Mouse (Mus musculus) monocyte, adult 59 days (primary cell): ENCODE data around the gene AB124611. TPM values are rescaled to one million over a fixed set of nuclear protein-coding genes. Genes with fewer than 3 reads are reported as not detected.

Experiments used
- total RNA-seq, 2 experiments: library from RNA; stranded (reverse); gene quantifications; one replicate each; pipeline ENCODE4 v1.2.4; 2023

AB124611 gene
- 100 to 1,000 TPM; 254 to 282 TPM for total RNA-seq

DNA sequence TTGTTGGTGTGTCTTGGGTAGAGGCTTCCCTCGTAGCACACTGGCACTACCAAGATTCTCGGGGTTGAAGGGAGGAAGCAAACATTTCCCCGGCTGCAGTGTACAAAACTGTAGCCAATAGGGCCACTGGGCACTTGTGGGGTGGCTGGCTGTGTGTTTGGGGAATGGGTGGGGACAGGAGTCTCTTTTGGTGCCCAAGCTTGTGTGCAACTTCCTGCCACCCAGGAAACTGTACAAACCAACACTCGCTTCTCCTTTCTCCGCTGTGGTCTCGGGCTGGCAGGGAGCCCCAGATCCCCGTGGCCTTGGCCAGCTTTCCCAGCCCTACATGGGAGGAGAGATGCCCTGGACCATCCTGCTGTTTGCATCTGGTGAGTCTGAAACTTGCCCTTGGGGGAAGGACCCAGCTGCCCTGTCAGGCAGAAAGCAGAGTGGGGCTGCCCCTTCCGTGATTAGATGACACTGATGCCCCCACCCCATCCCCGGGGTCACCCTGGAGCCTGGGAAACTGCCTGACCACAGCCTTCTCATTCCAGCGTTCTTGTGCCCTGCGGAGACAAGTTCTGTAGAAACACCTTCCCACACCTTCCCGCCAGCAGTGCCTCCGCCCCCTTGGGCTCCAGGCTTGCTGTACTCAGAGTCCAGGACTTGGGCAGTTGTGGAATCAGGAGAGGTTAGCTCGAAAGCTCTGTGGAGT, at the start of gene AB124611:
AB124611 (plus strand) TSS at position 240 of the 697 bp plus-strand sequence.

DNA sequence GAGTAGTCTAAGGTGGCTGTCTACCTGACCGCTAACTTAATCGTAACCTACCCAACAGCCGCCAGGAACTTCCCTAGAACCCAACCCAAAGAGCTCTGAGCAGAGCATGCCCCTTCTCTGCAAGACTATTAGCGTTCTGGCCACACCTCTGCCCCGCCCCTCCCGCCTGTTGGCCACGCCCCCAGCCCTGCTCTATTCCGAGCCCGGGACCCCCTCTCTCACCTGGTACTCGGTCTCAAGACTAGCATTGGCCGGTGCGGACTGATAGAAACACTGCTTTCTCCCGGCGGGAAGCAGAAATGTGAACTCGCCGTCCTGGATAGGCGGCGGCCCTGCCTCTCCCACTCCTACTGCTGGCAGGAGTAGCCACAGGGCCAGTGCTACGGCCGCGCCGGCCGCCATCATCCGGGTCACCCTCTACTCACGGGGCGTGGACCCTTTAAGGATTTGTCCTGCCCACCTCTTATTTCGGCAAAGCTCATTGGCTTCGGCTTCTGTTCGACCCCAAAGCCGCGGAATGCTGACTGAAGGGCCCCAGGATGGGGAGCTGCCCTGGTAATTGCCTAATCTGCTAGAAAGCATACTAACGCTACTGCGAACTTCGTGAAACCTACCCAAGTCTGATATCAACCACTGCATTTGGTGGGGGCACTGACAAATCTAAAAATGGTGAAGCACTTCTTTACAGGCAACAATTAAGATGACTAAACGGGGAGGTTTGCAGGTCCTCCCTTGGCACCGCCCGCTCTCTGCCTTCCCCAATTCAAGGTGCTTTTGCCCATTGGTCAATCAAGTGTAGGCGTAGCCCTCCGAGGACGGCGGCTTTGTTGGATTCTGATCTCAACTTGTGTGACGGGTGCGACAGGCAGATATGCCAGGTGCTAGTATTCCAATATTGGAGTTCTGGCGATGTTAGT, 15.9 kb upstream of the AB124611 start, which contains the start of gene Tmed1:
Tmed1 (minus strand) TSS at position 481 of the 917 bp plus-strand sequence.

DNA sequence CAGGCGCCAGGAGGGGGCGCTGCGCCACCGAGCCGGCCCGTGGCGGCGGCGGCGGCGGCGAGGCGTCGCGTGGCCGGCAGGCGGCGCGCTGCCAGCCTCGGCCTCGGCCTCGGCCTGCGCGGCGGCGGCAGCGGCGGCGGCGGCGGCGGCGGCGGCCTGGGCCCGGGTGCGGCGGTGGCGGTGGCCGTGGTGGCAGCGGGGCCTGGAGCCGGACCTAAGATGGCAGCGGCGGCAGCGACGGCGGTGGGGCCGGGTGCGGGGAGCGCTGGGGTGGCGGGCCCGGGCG, 20.8 kb downstream of the AB124611 start, which contains the start of gene Carm1:
Carm1 (plus strand) TSS at position 106 of the 286 bp plus-strand sequence.

GRCm38 (mm10) chr9:21592703-21593121, 66.7 kb downstream of the AB124611 start, which contains the start of the genes Timm29 and Yipf2:
TSS of gene Timm29 (plus strand) at chr9:21592722.
TSS of gene Yipf2 (minus strand) at chr9:21592828.

Other genes starting within 250 kb of the AB124611 start
- gene Kri1, start 238.2 kb upstream of the AB124611 start, total RNA-seq = 10 to 100 TPM; 94.5 to 96.4 TPM
- 10 to 100 TPM; 43.1 to 53.2 TPM for gene Cdkn2d, start 234.8 kb upstream of the AB124611 start, total RNA-seq
- gene Ap1m2, start 213.8 kb upstream of the AB124611 start, total RNA-seq = 1 to 10 TPM in 1 of 2 experiments, under 1 TPM in 1; 0.76 to 1.2 TPM
- 100 to 1,000 TPM; 393 to 396 TPM for gene Slc44a2, start 205.5 kb upstream of the AB124611 start, total RNA-seq
- 10 to 100 TPM; 39.5 to 42.4 TPM for gene Ilf3, start 158.3 kb upstream of the AB124611 start, total RNA-seq
- 10 to 100 TPM; 22.4 to 29.4 TPM for gene Qtrt1, start 114.3 kb upstream of the AB124611 start, total RNA-seq
- gene Dnm2, start 101.3 kb upstream of the AB124611 start, total RNA-seq = 100 to 1,000 TPM; 233 to 257 TPM
- gene Tmed1, start 15.9 kb upstream of the AB124611 start, total RNA-seq = 1 to 10 TPM; 6.6 TPM
- 10 to 100 TPM; 60.6 to 61.5 TPM for gene Carm1, start 20.7 kb downstream of the AB124611 start, total RNA-seq
- 10 to 100 TPM; 19.9 to 21.8 TPM for gene Timm29, start 66.5 kb downstream of the AB124611 start, total RNA-seq
- gene Yipf2, start 66.7 kb downstream of the AB124611 start, total RNA-seq = 10 to 100 TPM; 11.0 to 11.7 TPM
- 10 to 100 TPM; 76.9 to 81.7 TPM for gene Smarca4, start 90.0 kb downstream of the AB124611 start, total RNA-seq
- 100 to 1,000 TPM; 231 to 278 TPM for gene Ldlr, start 197.3 kb downstream of the AB124611 start, total RNA-seq
- under 1 TPM; 0.71 to 0.94 TPM for gene Spc24, start 234.1 kb downstream of the AB124611 start, total RNA-seq